Mouse (Mus musculus): ENCODE results near the gene 2700049A03Rik.

- TF ChIP-seq CTCF (conservative IDR thresholded peaks at IDR 0.05 in 1 of 2, IDR thresholded peaks at IDR 0.05 in 1 of 2; ENCODE audit: low read depth in 2 of 2, low read length in 2 of 2) (no peak), NELFE (IDR thresholded peaks at IDR 0.05; ENCODE audit: low read depth, low read length) (no peak)
Observed at GRCm38 (mm10) chr12:71222761-71223160, 86.1 kb downstream of the 2700049A03Rik start.
